Mouse (Mus musculus): ENCODE measurements at regions not wholly inside any gene's neighbourhood (a gene's known extent, or its start where the extent isn't known, plus 50 kb on each side); places are given as distances from the start of the nearest gene placed in this dataset.

- DNase-seq (ENCODE audit: low spot score): no peak
- H3K4me2 ChIP-seq (ENCODE audit: low read depth): no peak overlapping the region
Observed at GRCm38 (mm10) chr7:69326311-69326710, 577.3 kb upstream of the Arrdc4 start.

DNA sequence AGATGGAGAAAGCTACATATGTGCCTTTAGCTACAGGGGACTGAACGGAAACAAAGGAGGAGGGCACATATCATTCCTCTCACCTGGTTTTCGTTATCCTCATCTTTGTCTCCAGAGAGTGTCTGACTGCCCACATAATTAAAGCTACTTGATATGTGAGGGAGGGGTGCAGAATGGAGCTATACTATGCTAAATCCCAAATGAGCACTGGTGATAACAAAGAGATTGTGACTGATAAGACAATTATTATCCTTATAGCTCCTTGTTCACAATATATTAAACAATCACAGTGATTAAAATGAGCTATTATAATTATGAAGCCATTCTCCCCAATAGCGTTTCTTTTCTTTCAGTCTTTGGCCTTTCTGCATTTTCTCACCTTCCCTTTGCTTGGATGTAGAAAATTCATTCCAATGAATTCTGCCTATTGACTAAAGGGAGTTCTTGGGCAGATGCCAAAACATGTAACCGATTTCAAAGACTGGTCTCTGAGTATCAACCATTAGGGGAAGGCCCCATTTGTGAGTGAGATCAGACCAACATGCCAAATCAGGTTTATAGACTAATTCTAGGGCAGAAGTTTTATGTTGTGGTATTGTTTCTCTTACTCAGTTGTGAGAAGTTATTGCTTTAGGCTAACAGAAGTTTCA, 528.1 kb upstream of the Arrdc4 start:
- H3K4me1 ChIP-seq (ENCODE audit: control insufficient read depth, insufficient read depth, low read length): no peaks in the 10 kb centered on the region
- no peak overlapping the region for H3K4me3 ChIP-seq (ENCODE audit: low read depth, low read length)
- DNase-seq (ENCODE audit: low spot score): no peak
- 78% methylated on average over 4 of the region's 4 CpGs for WGBS
- H3K4me2 ChIP-seq (ENCODE audit: low read depth): no peak overlapping the region
- H3K27ac ChIP-seq (ENCODE audit: low read depth, low read length): no peak overlapping the region
- no peaks in the 10 kb centered on the region for H3K27me3 ChIP-seq (ENCODE audit: control insufficient read depth, insufficient read depth, low read length)
- H3K9ac ChIP-seq (ENCODE audit: low read length): no peak overlapping the region
- no peak for ATAC-seq (ENCODE audit: insufficient read depth, low FRiP score, low TSS enrichment)
- H3K36me3 ChIP-seq (ENCODE audit: control insufficient read depth, insufficient read depth, low read length): no peaks in the 10 kb centered on the region
- H3K9me3 ChIP-seq (ENCODE audit: control insufficient read depth, low read length): no peaks in the 10 kb centered on the region

More at GRCm38 (mm10) chr7:69326311-69326710, 577.3 kb upstream of the Arrdc4 start:
- Histone ChIP-seq H3K9ac (ENCODE audit: low read length) (no peak overlapping the region), H3K27me3 (ENCODE audit: control insufficient read depth, insufficient read depth, low read length) (no peaks in the 10 kb centered on the region), H3K36me3 (ENCODE audit: control insufficient read depth, insufficient read depth, low read length) (no peaks in the 10 kb centered on the region), H3K4me3 (ENCODE audit: low read depth, low read length) (no peak overlapping the region), H3K4me1 (ENCODE audit: control insufficient read depth, insufficient read depth, low read length) (no peaks in the 10 kb centered on the region), H3K27ac (ENCODE audit: low read depth, low read length) (no peak overlapping the region), H3K9me3 (ENCODE audit: control insufficient read depth, low read length) (no peaks in the 10 kb centered on the region)
- WGBS: 91% methylated on average over 2 of the region's 2 CpGs
- no peak for ATAC-seq (ENCODE audit: insufficient read depth, low FRiP score, low TSS enrichment)

DNA sequence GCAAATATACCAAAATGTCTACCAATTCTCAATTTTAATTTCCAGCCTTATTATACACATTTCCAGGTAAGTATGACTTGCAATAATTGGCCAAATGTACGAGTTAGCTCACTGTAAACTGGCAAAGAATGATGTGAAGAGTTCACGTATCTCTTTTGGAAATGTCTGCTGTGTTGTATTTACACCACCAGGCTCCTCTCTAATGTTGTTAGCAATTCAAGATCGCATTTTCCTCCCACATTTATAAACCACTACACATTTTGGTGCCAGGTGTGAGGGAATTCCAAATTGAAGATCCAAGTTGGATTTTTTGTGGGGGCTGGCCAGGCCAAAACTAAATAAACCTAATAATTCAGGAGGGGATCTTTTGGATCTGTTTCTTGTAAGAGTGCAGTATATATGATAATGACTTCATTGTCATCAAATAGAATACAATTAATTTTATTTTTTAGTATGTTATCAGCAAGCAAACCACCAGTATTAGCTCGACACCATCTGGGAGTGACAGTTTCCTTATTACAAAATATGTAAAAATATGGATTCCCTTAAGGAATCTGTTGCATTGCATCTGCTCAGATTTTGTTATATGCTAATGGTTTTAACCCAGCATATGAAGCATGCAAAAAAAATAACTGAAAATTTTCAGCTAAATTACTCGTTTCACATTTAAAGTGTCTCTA, 527.5 kb upstream of the Arrdc4 start:
- WGBS: 83% methylated on average over 5 of the region's 5 CpGs
- H3K4me2 ChIP-seq (ENCODE audit: low read depth): no peak overlapping the region
- no peak overlapping the region for H3K9ac ChIP-seq (ENCODE audit: low read length)
- DNase-seq (ENCODE audit: low spot score): no peak
- H3K27ac ChIP-seq (ENCODE audit: low read depth, low read length): no peak overlapping the region
- ATAC-seq (ENCODE audit: insufficient read depth, low FRiP score, low TSS enrichment): no peak
- H3K4me3 ChIP-seq (ENCODE audit: low read depth, low read length): no peak overlapping the region
- no peaks in the 10 kb centered on the region for H3K36me3 ChIP-seq (ENCODE audit: control insufficient read depth, insufficient read depth, low read length)
- no peaks in the 10 kb centered on the region for H3K9me3 ChIP-seq (ENCODE audit: control insufficient read depth, low read length)
- no peaks in the 10 kb centered on the region for H3K4me1 ChIP-seq (ENCODE audit: control insufficient read depth, insufficient read depth, low read length)
- no peaks in the 10 kb centered on the region for H3K27me3 ChIP-seq (ENCODE audit: control insufficient read depth, insufficient read depth, low read length)

- no peak for DNase-seq (ENCODE audit: low spot score)
- H3K4me2 ChIP-seq (ENCODE audit: low read depth): no peak overlapping the region
- H3K27me3 ChIP-seq (ENCODE audit: control insufficient read depth, insufficient read depth, low read length): no peaks in the 10 kb centered on the region
- H3K4me1 ChIP-seq (ENCODE audit: control insufficient read depth, insufficient read depth, low read length): no peaks in the 10 kb centered on the region
- H3K9ac ChIP-seq (ENCODE audit: low read length): no peak overlapping the region
- ATAC-seq (ENCODE audit: insufficient read depth, low FRiP score, low TSS enrichment): no peak
- WGBS: 69% methylated on average over 1 of the region's 1 CpGs
- H3K4me3 ChIP-seq (ENCODE audit: low read depth, low read length): no peak overlapping the region
- no peak overlapping the region for H3K27ac ChIP-seq (ENCODE audit: low read depth, low read length)
- H3K9me3 ChIP-seq (ENCODE audit: control insufficient read depth, low read length): no peaks in the 10 kb centered on the region
- H3K36me3 ChIP-seq (ENCODE audit: control insufficient read depth, insufficient read depth, low read length): no peaks in the 10 kb centered on the region
Observed at GRCm38 (mm10) chr7:69273670-69274069, 524.6 kb upstream of the Arrdc4 start.

DNA sequence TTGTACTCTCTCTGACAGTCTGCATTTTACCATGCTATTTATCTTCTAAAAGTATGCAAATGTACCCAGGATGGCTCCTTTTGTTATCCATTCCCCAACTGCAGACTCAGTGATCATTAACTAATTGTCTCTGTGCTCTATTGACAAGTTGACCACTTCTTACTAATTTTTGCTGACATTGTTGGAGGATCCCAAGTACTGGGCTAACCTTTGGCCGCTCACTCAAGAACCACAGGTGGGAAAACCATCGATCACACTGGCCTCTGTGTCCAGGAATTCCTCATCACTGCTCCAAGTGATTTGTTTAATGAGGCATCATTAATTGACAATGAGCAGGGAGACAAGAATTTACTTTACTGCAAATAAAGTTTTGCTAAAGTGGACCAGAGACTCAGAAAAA, 495.5 kb upstream of the Arrdc4 start:
- Histone ChIP-seq H3K27me3 (ENCODE audit: control insufficient read depth, insufficient read depth, low read length) (no peaks in the 10 kb centered on the region), H3K4me2 (ENCODE audit: low read depth) (no peak overlapping the region), H3K4me1 (ENCODE audit: control insufficient read depth, insufficient read depth, low read length) (0 out of 2 replicates have a peak, but pooled peaks cover 3% of the 10 kb centered on the region), H3K9ac (ENCODE audit: low read length) (no peak overlapping the region), H3K36me3 (ENCODE audit: control insufficient read depth, insufficient read depth, low read length) (no peaks in the 10 kb centered on the region), H3K9me3 (ENCODE audit: control insufficient read depth, low read length) (no peaks in the 10 kb centered on the region), H3K27ac (ENCODE audit: low read depth, low read length) (no peak overlapping the region), H3K4me3 (ENCODE audit: low read depth, low read length) (no peak overlapping the region)
- ATAC-seq (ENCODE audit: insufficient read depth, low FRiP score, low TSS enrichment) (no peak), DNase-seq (ENCODE audit: low spot score) (peak; percentile 10)
- 37% methylated on average over 2 of the region's 2 CpGs for WGBS

GRCm38 (mm10) chr7:69233296-69233695, 484.3 kb upstream of the Arrdc4 start:
- DNase-seq (ENCODE audit: low spot score) (no peak), ATAC-seq (ENCODE audit: insufficient read depth, low FRiP score, low TSS enrichment) (no peak)
- Histone ChIP-seq H3K4me2 (ENCODE audit: low read depth) (no peak overlapping the region), H3K27ac (ENCODE audit: low read depth, low read length) (no peak overlapping the region), H3K4me3 (ENCODE audit: low read depth, low read length) (no peak overlapping the region), H3K27me3 (ENCODE audit: control insufficient read depth, insufficient read depth, low read length) (no peaks in the 10 kb centered on the region), H3K36me3 (ENCODE audit: control insufficient read depth, insufficient read depth, low read length) (no peaks in the 10 kb centered on the region), H3K9ac (ENCODE audit: low read length) (no peak overlapping the region), H3K4me1 (ENCODE audit: control insufficient read depth, insufficient read depth, low read length) (no peaks in the 10 kb centered on the region), H3K9me3 (ENCODE audit: control insufficient read depth, low read length) (no peaks in the 10 kb centered on the region)
- WGBS: 84% methylated on average over 2 of the region's 2 CpGs

DNA sequence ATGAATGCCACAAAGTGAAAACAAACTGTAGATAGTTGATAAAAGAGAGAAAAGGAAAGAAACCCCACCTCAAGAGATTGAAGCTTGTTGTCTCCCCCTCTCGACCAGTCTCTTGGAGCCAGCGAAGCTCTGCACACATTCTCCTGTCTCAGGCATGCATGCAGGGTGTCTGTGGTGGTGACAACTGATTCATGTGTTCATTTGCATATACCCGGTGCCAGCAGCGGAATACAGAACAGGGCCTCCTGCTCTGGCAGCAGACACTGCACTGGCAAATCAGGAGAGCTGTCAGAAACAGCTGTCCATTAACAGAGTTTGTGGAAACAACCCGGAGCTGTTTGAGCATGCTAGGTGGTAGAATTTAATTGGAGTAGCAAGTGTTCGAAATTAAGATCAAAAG, 468.8 kb upstream of the Arrdc4 start:
- DNase-seq (ENCODE audit: low spot score) (peak; percentile 42), ATAC-seq (ENCODE audit: insufficient read depth, low FRiP score, low TSS enrichment) (peak; percentile 84)
- 49% methylated on average over 6 of the region's 6 CpGs for WGBS

More for the DNA sequence above, 468.8 kb upstream of the Arrdc4 start:
- H3K27ac ChIP-seq (ENCODE audit: low read depth, low read length): no peak overlapping the region
- H3K9me3 ChIP-seq (ENCODE audit: control insufficient read depth, low read length): no peaks in the 10 kb centered on the region
- H3K27me3 ChIP-seq (ENCODE audit: control insufficient read depth, insufficient read depth, low read length): no peaks in the 10 kb centered on the region
- no peaks in the 10 kb centered on the region for H3K36me3 ChIP-seq (ENCODE audit: control insufficient read depth, insufficient read depth, low read length)
- no peak overlapping the region for H3K9ac ChIP-seq (ENCODE audit: low read length)
- H3K4me3 ChIP-seq (ENCODE audit: low read depth, low read length): no peak overlapping the region
- H3K4me2 ChIP-seq (ENCODE audit: low read depth): no peak overlapping the region
- H3K4me1 ChIP-seq (ENCODE audit: control insufficient read depth, insufficient read depth, low read length): 0 out of 2 replicates have a peak, but pooled peaks cover 3% of the 10 kb centered on the region

Measured in neural tube, embryonic 11.5 days (tissue).